Mouse (Mus musculus) urinary bladder, postnatal 4 days (tissue): Measurements from ENCODE around the gene Rnaseh2a.

Source experiments
- DNase-seq, 2 experiments: peaks; one replicate each; pipeline ENCODE4 v3.0.0; 2021 to 2022; ENCODE audit warnings: low spot score in 2 of 2

Gene Rnaseh2a

GRCm38 (mm10) chr8:84984294-84985048 lies 14.9 kb upstream of the Rnaseh2a start:
- DNase-seq: peak in 1 of 2 experiments; percentile 62

DNA sequence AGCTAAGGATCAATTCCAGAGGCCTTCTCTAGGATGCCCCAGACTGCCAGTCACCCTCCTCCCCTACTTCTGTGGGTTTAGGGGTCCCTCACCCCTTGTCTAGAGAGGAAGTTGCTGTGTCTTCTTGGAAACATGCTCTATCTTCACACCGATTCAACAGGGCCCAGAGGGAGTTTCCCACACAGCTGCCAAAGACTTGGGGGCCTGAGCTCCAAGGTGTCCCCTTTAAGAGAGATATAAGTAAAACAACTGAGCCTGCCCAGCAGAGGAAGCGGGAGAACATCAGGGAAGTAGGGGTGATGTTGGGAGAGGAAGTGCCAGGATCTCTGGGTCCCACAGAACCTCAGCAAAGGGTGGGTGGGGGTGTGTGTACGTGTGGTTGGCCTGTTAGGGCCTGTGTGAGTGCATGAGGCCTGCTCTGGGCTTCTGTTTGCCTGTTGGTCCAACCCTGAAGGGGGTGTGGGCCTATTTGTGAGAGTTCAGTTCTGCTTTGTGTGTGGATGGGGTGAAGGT lies 13.0 kb upstream of the Rnaseh2a start:
- no peak for DNase-seq

- no peak for DNase-seq
Measured at GRCm38 (mm10) chr8:84981644-84982498, 12.3 kb upstream of the Rnaseh2a start.

DNA sequence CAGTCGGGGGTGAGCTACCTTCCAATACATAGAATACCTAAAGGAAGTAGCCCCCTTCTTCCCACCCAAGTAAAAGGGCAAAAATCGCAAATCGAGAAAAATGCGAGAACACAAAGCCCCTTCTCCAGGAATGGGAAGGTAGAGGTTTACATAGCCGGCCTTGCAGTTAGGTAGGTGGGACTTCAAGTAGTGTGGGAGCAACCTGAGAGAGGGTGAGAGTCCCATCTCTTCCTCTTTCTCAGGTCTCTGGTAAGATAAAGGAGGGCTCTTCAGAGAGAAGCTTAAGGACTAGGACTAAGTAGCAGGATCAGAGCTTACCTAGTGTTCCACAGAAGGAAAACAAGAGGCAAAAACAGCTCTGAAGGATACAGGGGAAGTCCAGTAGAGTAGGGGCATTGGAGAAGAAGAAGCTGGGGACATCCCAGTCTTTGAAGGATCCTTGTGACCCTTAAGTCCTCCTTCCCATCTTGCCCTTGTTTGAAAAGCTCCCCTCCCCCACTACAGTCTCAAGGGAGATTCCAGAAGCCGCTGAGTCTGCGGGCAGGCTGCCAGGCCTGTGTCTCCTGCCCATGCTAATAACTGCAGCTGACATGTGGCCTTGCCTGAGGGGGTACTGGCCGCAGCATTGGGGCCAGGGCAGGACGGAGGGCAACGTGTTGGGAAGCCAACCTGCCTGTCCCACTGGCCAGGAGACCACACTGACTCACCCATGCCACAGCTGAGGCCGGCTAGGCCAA lies 11.2 kb upstream of the Rnaseh2a start:
- peak; percentile 73 to 76 for DNase-seq

GRCm38 (mm10) chr8:84979599-84980421 lies 10.2 kb upstream of the Rnaseh2a start:
- DNase-seq: peak; percentile 92

DNA sequence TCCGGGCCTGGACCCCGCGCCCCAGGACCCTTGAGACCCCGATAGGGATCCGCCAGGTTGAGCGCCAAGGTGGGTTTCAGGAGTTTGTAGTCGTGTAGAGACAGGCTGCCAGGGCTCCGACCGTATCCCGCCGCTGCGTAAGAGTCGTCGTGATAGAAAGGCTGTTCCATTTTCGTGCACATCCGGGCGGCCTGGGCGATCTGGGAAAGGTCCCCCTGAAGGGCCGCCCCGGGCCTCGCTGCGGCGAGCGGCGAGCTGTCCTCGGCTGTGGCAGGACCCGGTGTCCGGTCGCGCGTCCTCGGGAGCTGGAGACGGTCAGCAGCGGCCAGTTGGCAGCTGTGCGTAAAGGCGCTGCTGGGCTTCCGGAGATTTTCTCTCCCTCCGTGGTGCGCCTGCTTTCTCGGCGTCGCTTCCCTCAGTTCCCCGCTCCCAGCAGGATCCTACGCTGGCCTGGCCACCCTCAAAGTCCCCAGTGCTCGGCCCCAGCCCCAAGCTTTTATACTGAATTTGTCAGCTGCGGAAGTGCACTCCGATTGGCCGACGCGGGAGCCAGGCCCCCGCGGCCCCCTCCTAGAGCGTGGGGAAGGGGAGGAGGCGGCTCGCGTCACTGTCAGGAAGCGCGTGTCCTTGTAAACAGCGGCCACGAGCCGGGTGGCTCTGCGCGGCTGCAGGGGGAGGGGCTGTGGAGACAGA lies 8.8 kb upstream of the Rnaseh2a start, which contains the start of gene Junb:
TSS of gene Junb (minus strand) at position 471 of the 693 bp plus-strand sequence.
- peak; percentile 92 to 93 for DNase-seq

GRCm38 (mm10) chr8:84977435-84978247 lies 8.1 kb upstream of the Rnaseh2a start:
- peak in 1 of 2 experiments; percentile 51 for DNase-seq

DNA sequence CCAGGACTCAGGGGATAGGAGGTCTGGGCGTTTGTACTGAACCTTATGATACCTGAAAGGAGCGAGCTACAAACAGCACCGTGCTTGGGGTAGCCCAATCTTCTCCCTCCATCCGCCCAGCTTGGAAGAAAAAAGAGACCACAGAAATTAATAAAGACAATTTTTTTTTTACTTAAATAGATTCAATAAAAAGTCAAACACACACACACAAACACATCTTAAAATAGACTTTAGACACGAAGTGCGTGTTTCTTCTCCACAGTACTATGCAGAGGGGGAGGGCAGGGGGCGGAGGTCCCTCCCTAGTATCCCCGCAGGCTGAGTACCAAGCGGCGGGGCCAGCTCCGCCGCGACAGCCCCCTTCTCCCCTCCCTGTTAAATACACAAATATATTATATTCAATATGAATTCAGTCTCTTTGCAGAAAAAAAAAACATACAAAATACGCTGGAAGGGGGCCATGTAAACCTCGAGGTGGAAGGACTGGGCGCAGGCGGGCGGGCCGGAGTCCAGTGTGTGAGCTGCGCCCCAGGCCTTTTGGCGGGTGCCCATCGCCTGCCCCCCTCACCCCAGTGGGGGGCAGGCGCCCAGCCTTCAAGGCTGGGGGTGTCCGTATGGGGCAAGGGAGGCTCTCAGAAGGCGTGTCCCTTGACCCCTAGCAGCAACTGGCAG lies 7.3 kb upstream of the Rnaseh2a start:
- DNase-seq: no peak

DNA sequence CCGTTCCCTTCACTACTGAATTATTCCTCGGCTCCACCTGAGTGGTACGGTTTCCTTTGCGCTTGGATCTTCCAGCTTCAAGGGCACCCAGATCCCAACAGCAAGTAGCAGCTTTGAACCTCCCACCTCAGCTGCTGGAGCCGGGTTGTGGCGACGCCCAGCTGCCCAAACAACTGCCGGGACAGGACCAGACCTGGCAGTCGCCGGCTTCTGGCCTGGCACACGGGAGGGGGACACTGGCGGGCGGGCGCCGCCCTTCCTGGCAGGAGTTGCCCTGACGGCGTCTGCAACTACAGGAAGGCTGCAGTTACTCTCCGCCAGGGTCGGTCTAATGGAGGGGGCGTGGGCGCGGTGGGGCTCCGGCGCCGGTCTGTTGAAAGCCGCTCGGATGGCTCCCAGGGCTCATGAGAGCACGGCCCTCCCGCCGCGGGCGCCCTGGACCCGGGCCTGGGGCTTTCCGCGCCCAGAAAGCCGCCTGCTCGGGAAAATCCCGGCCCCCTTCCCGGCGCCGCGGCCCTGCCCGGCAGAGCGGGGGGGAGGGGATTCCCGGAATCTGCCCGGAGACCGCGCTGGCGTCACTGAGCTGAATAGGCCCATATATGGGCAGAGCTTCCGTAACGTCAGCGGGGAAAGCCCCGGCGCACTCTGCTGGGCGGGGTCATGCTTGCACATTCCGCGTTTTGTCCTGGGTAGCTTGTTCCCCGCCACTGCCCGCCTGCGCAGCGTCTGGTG lies 6.6 kb upstream of the Rnaseh2a start:
- DNase-seq: peak; percentile 92 to 94

DNA sequence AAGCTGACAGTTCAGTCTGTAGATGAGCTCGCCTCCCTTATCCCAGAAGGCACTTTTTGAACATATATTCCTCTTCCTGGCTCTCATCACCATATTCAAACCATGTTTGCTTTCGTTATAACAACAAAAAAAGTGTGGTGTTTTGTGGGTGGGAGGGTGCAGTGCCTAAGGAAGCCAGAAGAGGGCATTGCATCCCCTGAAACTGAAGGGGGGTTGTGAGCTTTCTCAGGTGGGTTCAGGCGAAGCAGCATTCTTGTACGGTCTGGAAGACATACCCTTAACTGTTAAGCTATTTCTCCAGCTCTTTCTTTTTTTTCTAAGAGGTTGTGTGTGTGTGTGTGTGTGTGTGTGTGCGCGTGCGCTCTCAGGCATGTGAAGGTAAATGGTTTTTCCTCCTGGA lies 5.9 kb upstream of the Rnaseh2a start:
- DNase-seq: peak; percentile 60 to 76

- no peak for DNase-seq
Measured at GRCm38 (mm10) chr8:84974543-84975142, 5.1 kb upstream of the Rnaseh2a start.

DNA sequence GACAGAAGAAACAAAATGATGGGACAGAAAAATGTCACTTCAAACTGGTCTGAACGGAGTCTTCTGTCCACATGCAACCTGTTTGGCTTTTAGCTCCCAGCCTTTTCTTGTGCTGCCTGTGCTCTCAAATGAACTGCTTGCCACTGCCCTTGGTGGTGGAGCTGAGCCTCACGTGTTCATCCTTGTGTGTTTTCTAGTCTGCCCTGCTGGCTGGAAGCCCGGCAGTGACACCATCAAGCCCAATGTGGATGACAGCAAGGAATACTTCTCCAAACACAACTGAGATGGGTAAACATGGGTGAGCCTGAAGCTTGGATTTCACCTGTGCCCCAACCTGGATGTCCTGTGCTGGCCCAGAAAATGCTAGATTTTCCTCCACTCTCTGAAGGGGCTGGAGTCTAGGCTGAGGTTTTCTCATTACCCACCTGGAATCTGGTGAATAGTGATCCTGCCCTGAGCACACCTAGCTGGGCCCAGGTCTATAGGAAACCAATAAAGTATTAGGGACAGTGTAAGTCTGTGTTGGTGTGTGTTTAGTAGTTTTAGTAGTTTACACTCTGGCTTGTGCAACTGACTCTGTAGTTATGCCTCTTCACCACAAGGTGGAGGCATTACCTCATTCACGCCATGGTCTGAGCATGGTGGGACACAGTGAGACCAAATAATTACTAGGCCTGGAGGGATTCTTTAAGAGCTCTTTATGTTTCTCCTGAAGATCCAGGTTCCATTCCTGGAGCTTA lies 4.4 kb upstream of the Rnaseh2a start:
- no peak for DNase-seq

DNA sequence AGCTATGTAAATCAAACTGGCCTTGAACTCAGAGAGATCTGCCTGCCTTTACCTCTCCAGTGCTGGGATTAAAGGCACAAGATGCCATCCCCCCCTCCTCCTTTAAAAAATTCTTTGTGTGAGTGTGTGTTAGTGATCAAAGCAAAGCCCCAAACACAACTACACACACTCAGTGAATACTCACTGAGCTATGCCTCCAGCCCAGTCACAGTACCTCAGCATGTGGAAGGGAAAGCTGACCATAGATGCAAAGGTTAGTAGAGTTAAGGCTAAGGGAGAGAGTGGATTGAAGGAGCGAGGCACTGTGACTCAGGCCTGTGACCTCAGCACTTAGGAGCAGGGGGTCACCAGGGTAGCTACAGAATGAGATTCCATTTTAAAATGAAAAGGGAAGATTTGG lies 3.5 kb upstream of the Rnaseh2a start:
- DNase-seq: no peak

DNA sequence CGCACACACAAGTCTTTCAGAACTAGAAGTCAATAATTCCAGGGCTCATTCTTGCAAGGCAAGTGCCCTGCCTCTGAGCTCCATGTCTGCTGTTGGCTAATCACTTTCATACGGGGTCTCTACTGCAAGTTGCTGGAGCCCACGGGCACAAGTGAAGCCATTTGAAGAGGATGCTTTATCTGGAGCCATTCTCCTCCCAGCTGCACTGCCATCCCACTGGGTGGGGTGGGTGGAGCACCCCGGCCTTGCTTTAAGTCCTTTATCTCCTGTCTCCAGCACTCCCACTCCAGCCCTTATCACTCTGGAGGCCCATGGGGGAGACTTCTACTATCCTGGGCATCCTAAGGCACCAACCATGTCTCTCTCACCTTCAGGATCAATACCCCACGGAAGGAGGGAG lies 1.3 kb upstream of the Rnaseh2a start:
- no peak for DNase-seq

DNA sequence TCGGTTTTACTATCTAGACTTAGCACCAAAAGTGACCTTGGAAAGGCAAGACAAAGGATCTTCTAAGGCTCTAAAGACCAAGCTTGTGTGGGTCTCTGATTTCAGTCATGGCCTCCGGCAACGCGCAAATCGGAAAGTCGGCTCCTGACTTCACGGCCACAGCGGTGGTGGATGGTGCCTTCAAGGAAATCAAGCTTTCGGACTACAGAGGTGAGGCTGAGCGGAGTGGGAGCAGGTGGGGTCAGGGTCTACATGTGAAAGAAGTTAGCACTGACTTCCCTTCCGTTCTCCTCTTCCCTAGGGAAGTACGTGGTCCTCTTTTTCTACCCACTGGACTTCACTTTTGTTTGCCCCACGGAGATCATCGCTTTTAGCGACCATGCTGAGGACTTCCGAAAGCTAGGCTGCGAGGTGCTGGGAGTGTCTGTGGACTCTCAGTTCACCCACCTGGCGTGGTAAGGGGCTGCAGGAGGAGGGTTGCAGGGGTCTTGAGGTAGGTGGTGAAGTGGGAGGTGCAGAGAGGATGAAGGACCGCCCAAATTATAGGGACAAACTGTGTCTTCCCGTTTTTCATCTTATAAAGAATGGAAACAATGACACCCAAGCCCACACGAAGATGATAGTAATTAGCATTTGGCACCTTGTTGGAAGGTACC lies 696 bp upstream of the Rnaseh2a start:
- no peak for DNase-seq

- DNase-seq: no peak
Measured at GRCm38 (mm10) chr8:84968650-84969049, 917 bp downstream of the Rnaseh2a start.
